Mouse (Mus musculus): ENCODE results near the gene Cpsf4.

DNA sequence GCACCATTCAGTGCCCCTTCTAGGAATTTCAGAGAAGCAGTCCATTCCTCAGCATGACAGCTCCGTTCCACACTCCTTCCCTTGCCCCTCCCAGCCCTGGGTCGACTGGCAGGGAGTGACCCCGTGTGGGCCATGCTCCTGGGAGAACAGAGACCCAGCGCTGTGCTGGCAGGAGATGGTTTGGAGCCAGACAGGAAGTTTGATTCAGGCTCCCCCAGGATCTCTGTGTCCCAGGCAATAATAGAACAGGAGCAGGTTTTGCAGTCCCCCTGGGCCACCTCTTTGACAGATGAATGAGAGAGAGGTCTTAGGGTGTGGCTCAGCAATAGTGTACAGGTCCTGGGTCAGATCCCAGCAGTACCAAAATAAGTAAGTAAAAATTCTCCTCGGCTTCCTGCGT is 49.0 kb upstream of the Cpsf4 start:
- no peak for TF ChIP-seq CTCF (IDR thresholded peaks at IDR 0.05; ENCODE audit: low read depth)
- TF ChIP-seq EP300 (IDR thresholded peaks at IDR 0.05; ENCODE audit: low read depth): no peak
